Mouse (Mus musculus): ENCODE data around the gene Zbtb5. TPM values are rescaled to one million over a fixed set of nuclear protein-coding genes. Genes with fewer than 3 reads are reported as not detected.
"Not testable (repeated sequence)": the region's sequence is repeated elsewhere in the genome, so short reads cannot be mapped to it uniquely, and the experiment has no call there.

Gene Zbtb5
- polyA plus RNA-seq, 1 experiment from 2014 or later = 10.3 TPM

- WGBS = 56% methylated on average over 9 of the region's 9 CpGs
- Histone ChIP-seq H3K4me3 (ENCODE audit: low read depth, low read length) (no peak overlapping the region), H3K27me3 (replicated peaks; ENCODE audit: insufficient read depth, low read length) (no peaks in the 10 kb centered on the region), H3K9me3 (ENCODE audit: low read length) (no peaks in the 10 kb centered on the region), H3K36me3 (ENCODE audit: insufficient read depth, low read length) (no peaks in the 10 kb centered on the region), H3K4me1 (ENCODE audit: insufficient read depth, low read depth, low read length) (no peaks in the 10 kb centered on the region), H3K27ac (ENCODE audit: low read length) (no peak overlapping the region), H3K9ac (replicated peaks; ENCODE audit: low read depth) (no peak overlapping the region), H3K4me2 (replicated peaks; ENCODE audit: low read depth, low read length) (no peak overlapping the region)
- DNase-seq (ENCODE audit: low spot score) (no peak), ATAC-seq (no peak)
- no peak for TF ChIP-seq EP300 (IDR thresholded peaks at IDR 0.05)
- TF ChIP-seq CTCF (IDR thresholded peaks at IDR 0.05) = no peak
Measured at GRCm38 (mm10) chr4:44953041-44953440, 59.2 kb downstream of the Zbtb5 start.

GRCm38 (mm10) chr4:44948314-44948713, 63.9 kb downstream of the Zbtb5 start:
- no peak for ATAC-seq
- H3K27me3 ChIP-seq (replicated peaks; ENCODE audit: insufficient read depth, low read length) = no peaks in the 10 kb centered on the region
- no peak overlapping the region for H3K9ac ChIP-seq (replicated peaks; ENCODE audit: low read depth)
- 84% methylated on average over 1 of the region's 1 CpGs for WGBS
- H3K4me2 ChIP-seq (replicated peaks; ENCODE audit: low read depth, low read length) = no peak overlapping the region
- H3K27ac ChIP-seq (ENCODE audit: low read length) = no peak overlapping the region
- no peaks in the 10 kb centered on the region for H3K4me1 ChIP-seq (ENCODE audit: insufficient read depth, low read depth, low read length)
- DNase-seq (ENCODE audit: low spot score) = no peak
- H3K9me3 ChIP-seq (ENCODE audit: low read length) = no peaks in the 10 kb centered on the region
- H3K4me3 ChIP-seq (ENCODE audit: low read depth, low read length) = no peak overlapping the region
- TF ChIP-seq CTCF (IDR thresholded peaks at IDR 0.05) (no peak), EP300 (IDR thresholded peaks at IDR 0.05) (no peak)
- H3K36me3 ChIP-seq (ENCODE audit: insufficient read depth, low read length) = no peaks in the 10 kb centered on the region

DNA sequence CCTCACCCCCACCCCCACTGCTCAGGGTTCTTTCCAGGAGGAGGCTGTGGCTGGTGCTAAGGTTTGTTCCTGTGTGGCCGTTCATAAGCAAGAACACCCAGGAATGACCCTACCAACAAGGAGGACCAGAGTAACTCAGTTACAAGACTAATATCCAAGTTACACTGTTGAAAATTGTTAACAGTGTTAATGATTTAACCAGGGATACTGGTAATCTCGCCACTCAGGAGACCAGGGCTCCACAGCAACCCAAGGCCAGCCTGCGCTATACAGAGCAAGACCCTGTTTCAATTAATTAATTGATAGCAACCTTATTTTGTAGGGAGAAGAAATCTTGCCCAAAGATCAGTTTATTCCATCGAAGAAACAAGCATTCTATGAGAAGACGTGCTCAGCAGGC, 64.7 kb downstream of the Zbtb5 start:
- no peak overlapping the region for H3K4me2 ChIP-seq (replicated peaks; ENCODE audit: low read depth, low read length)
- DNase-seq (ENCODE audit: low spot score) = no peak
- no peaks in the 10 kb centered on the region for H3K36me3 ChIP-seq (ENCODE audit: insufficient read depth, low read length)
- no peak overlapping the region for H3K27ac ChIP-seq (ENCODE audit: low read length)
- H3K27me3 ChIP-seq (replicated peaks; ENCODE audit: insufficient read depth, low read length) = no peaks in the 10 kb centered on the region
- H3K9ac ChIP-seq (replicated peaks; ENCODE audit: low read depth) = no peak overlapping the region
- no peaks in the 10 kb centered on the region for H3K4me1 ChIP-seq (ENCODE audit: insufficient read depth, low read depth, low read length)
- no peak overlapping the region for H3K4me3 ChIP-seq (ENCODE audit: low read depth, low read length)
- no peaks in the 10 kb centered on the region for H3K9me3 ChIP-seq (ENCODE audit: low read length)
- TF ChIP-seq EP300 (IDR thresholded peaks at IDR 0.05) (no peak), CTCF (IDR thresholded peaks at IDR 0.05) (no peak)
- ATAC-seq = no peak
- 89% methylated on average over 5 of the region's 5 CpGs for WGBS

GRCm38 (mm10) chr4:44946126-44946525, 66.1 kb downstream of the Zbtb5 start:
- not testable (repeated sequence) for H3K27ac ChIP-seq (ENCODE audit: low read length); DNase-seq (ENCODE audit: low spot score); H3K4me1 ChIP-seq (ENCODE audit: insufficient read depth, low read depth, low read length); H3K4me2 ChIP-seq (replicated peaks; ENCODE audit: low read depth, low read length); H3K4me3 ChIP-seq (ENCODE audit: low read depth, low read length); H3K36me3 ChIP-seq (ENCODE audit: insufficient read depth, low read length); ATAC-seq; H3K9ac ChIP-seq (replicated peaks; ENCODE audit: low read depth); H3K9me3 ChIP-seq (ENCODE audit: low read length); H3K27me3 ChIP-seq (replicated peaks; ENCODE audit: insufficient read depth, low read length)
- WGBS = 96% methylated on average over 2 of the region's 2 CpGs

GRCm38 (mm10) chr4:44944426-44945075, 67.7 kb downstream of the Zbtb5 start:
- no peak overlapping the region for H3K27ac ChIP-seq (ENCODE audit: low read length)
- H3K36me3 ChIP-seq (ENCODE audit: insufficient read depth, low read length) = no peaks in the 10 kb centered on the region
- WGBS = 80% methylated on average over 10 of the region's 10 CpGs
- H3K4me2 ChIP-seq (replicated peaks; ENCODE audit: low read depth, low read length) = no peak overlapping the region
- ATAC-seq = no peak
- no peak overlapping the region for H3K4me3 ChIP-seq (ENCODE audit: low read depth, low read length)
- DNase-seq (ENCODE audit: low spot score) = no peak
- TF ChIP-seq EP300 (IDR thresholded peaks at IDR 0.05) (no peak), CTCF (IDR thresholded peaks at IDR 0.05) (no peak)
- no peaks in the 10 kb centered on the region for H3K9me3 ChIP-seq (ENCODE audit: low read length)
- no peaks in the 10 kb centered on the region for H3K4me1 ChIP-seq (ENCODE audit: insufficient read depth, low read depth, low read length)
- H3K27me3 ChIP-seq (replicated peaks; ENCODE audit: insufficient read depth, low read length) = no peaks in the 10 kb centered on the region
- H3K9ac ChIP-seq (replicated peaks; ENCODE audit: low read depth) = no peak overlapping the region

DNA sequence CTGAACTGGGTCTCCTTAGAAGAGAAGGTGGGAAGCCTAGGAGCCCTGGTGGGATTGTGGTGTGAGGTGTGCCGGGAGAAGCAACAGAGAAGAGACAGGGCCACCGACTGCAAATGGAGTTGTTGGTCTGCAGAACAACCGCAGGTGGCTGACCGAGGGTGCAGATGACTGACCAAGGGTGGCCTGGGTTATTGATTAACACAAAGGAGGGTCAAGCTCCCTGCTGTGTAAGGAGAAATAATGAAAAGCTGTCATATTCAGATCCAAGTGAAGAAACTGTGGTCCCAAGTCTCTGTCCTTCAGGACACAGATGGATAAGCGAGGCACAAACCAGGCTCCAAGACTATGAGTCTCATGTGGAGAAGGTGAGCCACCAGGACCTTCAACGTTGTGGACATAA, 68.7 kb downstream of the Zbtb5 start:
- TF ChIP-seq CTCF (IDR thresholded peaks at IDR 0.05) (no peak), EP300 (IDR thresholded peaks at IDR 0.05) (no peak)
- H3K4me2 ChIP-seq (replicated peaks; ENCODE audit: low read depth, low read length) = no peak overlapping the region
- 78% methylated on average over 6 of the region's 6 CpGs for WGBS
- ATAC-seq (no peak), DNase-seq (ENCODE audit: low spot score) (no peak)
- no peak overlapping the region for H3K4me3 ChIP-seq (ENCODE audit: low read depth, low read length)
- no peaks in the 10 kb centered on the region for H3K36me3 ChIP-seq (ENCODE audit: insufficient read depth, low read length)
- no peaks in the 10 kb centered on the region for H3K4me1 ChIP-seq (ENCODE audit: insufficient read depth, low read depth, low read length)
- H3K9me3 ChIP-seq (ENCODE audit: low read length) = no peaks in the 10 kb centered on the region
- H3K27ac ChIP-seq (ENCODE audit: low read length) = no peak overlapping the region
- no peaks in the 10 kb centered on the region for H3K27me3 ChIP-seq (replicated peaks; ENCODE audit: insufficient read depth, low read length)
- H3K9ac ChIP-seq (replicated peaks; ENCODE audit: low read depth) = no peak overlapping the region

- no peak for DNase-seq (ENCODE audit: low spot score)
- WGBS = 79% methylated on average over 1 of the region's 1 CpGs
- no peaks in the 10 kb centered on the region for H3K4me1 ChIP-seq (ENCODE audit: insufficient read depth, low read depth, low read length)
- no peak for TF ChIP-seq CTCF (IDR thresholded peaks at IDR 0.05)
- TF ChIP-seq EP300 (IDR thresholded peaks at IDR 0.05) = no peak
- H3K4me2 ChIP-seq (replicated peaks; ENCODE audit: low read depth, low read length) = no peak overlapping the region
- H3K36me3 ChIP-seq (ENCODE audit: insufficient read depth, low read length) = no peaks in the 10 kb centered on the region
- no peak overlapping the region for H3K9ac ChIP-seq (replicated peaks; ENCODE audit: low read depth)
- H3K27ac ChIP-seq (ENCODE audit: low read length) = no peak overlapping the region
- H3K4me3 ChIP-seq (ENCODE audit: low read depth, low read length) = no peak overlapping the region
- ATAC-seq = no peak
- no peaks in the 10 kb centered on the region for H3K27me3 ChIP-seq (replicated peaks; ENCODE audit: insufficient read depth, low read length)
- no peaks in the 10 kb centered on the region for H3K9me3 ChIP-seq (ENCODE audit: low read length)
Measured at GRCm38 (mm10) chr4:44942237-44942636, 70.0 kb downstream of the Zbtb5 start.

Other genes with a start within 250 kb of the Zbtb5 start
- gene Grhpr, start 31.0 kb downstream of the Zbtb5 start, polyA plus RNA-seq (2015; fragmentation: Nextera tagmentation; extraction: Ambion mirVana) = 30.9 and 33.2 TPM in 2 replicates
- gene Polr1e, start 6.2 kb upstream of the Zbtb5 start, polyA plus RNA-seq (2015; fragmentation: Nextera tagmentation; extraction: Ambion mirVana) = 13.1 and 15.3 TPM in 2 replicates
- gene Fbxo10, start 72.2 kb upstream of the Zbtb5 start, polyA plus RNA-seq (2015; fragmentation: Nextera tagmentation; extraction: Ambion mirVana) = 5.9 and 6.3 TPM in 2 replicates
- 144 and 151 TPM in 2 replicates for gene Tomm5, start 95.7 kb upstream of the Zbtb5 start, polyA plus RNA-seq (2015; fragmentation: Nextera tagmentation; extraction: Ambion mirVana)
- 0.30 and 0.52 TPM in 2 replicates for gene Frmpd1, start 172.5 kb upstream of the Zbtb5 start, polyA plus RNA-seq (2015; fragmentation: Nextera tagmentation; extraction: Ambion mirVana)

All from lung, postnatal 0 days (tissue).